Mouse (Mus musculus) ES-E14 (cell line): ENCODE measurements around the gene Klhl2.

ENCODE experiments used
- HCFC1 ChIP-seq: IDR thresholded peaks from 2 replicates; pipeline ENCODE4 v1.6.1; 2012; ENCODE audit warnings: low read length, inconsistent platforms, borderline replicate concordance; ENCODE audit not compliant: insufficient read depth
- MAFK ChIP-seq: IDR thresholded peaks from 2 replicates; pipeline ENCODE4 v1.6.1; 2014; ENCODE audit warnings: mild to moderate bottlenecking, low read depth, low read length, inconsistent platforms; ENCODE audit not compliant: insufficient read depth
- ZC3H11A ChIP-seq: IDR thresholded peaks from 2 replicates; pipeline ENCODE4 v1.6.1; 2012; ENCODE audit warnings: low read depth, mild to moderate bottlenecking, inconsistent platforms, low read length, borderline replicate concordance

- TF ChIP-seq MAFK (no peak), HCFC1 (no peak), ZC3H11A (no peak)
These were observed 28.0 kb upstream of the Klhl2 start for GRCm38 (mm10) chr8:64877630-64878312.
